Mouse (Mus musculus) mature B cell (primary cell): Measurements from ENCODE around the gene Omg.

Experiments
- in situ Hi-C: fragments of 300-500 bp; cut with MboI; formaldehyde crosslinking; loops from 2 replicates; pipeline ENCODE4 v1.14.3; 2019

Gene Omg

GRCm38 (mm10) chr11:79515798-79516197 is 11.9 kb upstream of the Omg start:
- in situ Hi-C loops = no loop called here

- in situ Hi-C loops = no loop called here
Observed at GRCm38 (mm10) chr11:79515331-79515730, 11.4 kb upstream of the Omg start.

- in situ Hi-C loops = no loop called here
Observed at GRCm38 (mm10) chr11:79511970-79512369, 8.1 kb upstream of the Omg start.

- in situ Hi-C loops = no loop called here
Observed at GRCm38 (mm10) chr11:79504506-79504905, 622 bp upstream of the Omg start.

GRCm38 (mm10) chr11:79502917-79503316 is 967 bp downstream of the Omg start:
- in situ Hi-C loops = no loop called here

GRCm38 (mm10) chr11:79494976-79495800 is 8.7 kb downstream of the Omg start:
- in situ Hi-C loops = no loop called here

- in situ Hi-C loops = no loop called here
Observed at GRCm38 (mm10) chr11:79484721-79485120, 19.2 kb downstream of the Omg start.

- in situ Hi-C loops = no loop called here
Observed at GRCm38 (mm10) chr11:79483876-79484528, 19.9 kb downstream of the Omg start.

- in situ Hi-C loops = no loop called here
Observed at GRCm38 (mm10) chr11:79483392-79483791, 20.5 kb downstream of the Omg start.

- in situ Hi-C loops = loop anchor here (25.0 kb wide), 1 partner anchor 469 kb away; no protein-coding TSS in a partner anchor
Observed at GRCm38 (mm10) chr11:79468097-79468496, 35.8 kb downstream of the Omg start.

- in situ Hi-C loops = loop anchor here (25.0 kb wide), 1 partner anchor 476 kb away; no protein-coding TSS in a partner anchor
Observed at GRCm38 (mm10) chr11:79460756-79461450, 43.0 kb downstream of the Omg start.

- in situ Hi-C loops = loop anchor here (25.0 kb wide), 1 partner anchor 477 kb away; no protein-coding TSS in a partner anchor
Observed at GRCm38 (mm10) chr11:79459846-79460245, 44.0 kb downstream of the Omg start.

GRCm38 (mm10) chr11:79457928-79458327 is 46.0 kb downstream of the Omg start:
- in situ Hi-C loops = loop anchor here (25.0 kb wide), 1 partner anchor 479 kb away; no protein-coding TSS in a partner anchor

GRCm38 (mm10) chr11:79452966-79453365 is 50.9 kb downstream of the Omg start:
- in situ Hi-C loops = loop anchor here (25.0 kb wide), 1 partner anchor 484 kb away; no protein-coding TSS in a partner anchor
